Mouse (Mus musculus) intestine, embryonic 14.5 days (tissue): ENCODE measurements at regions not wholly inside any gene's neighbourhood (a gene's known extent, or its start where the extent isn't known, plus 50 kb on each side); places are given as distances from the start of the nearest gene placed in this dataset.

Source experiments
- ATAC-seq: fragments of 200-750 bp; cut with Nextera tagmentation; replicated peaks from 2 replicates; pipeline ENCODE4 v1.8.0; 2017; ENCODE audit warnings: low read depth, moderate number of reproducible peaks, moderate TSS enrichment, moderate library complexity; ENCODE audit not compliant: low FRiP score, low TSS enrichment
- DNase-seq: peaks from one replicate; pipeline ENCODE4 v3.0.0-alpha.2; 2018; ENCODE audit warnings: low spot score
- H3K27ac ChIP-seq: fragments of 300-500 bp; sonication (generic); 2 replicates; pipeline ENCODE4 v1.5.1; 2014; ENCODE audit warnings: low read depth, mild to moderate bottlenecking, control low read depth
- H3K27me3 ChIP-seq: fragments of 300-500 bp; sonication (generic); replicated peaks from 2 replicates; pipeline ENCODE4 v1.6.1; 2014; ENCODE audit warnings: low read length, control low read depth; ENCODE audit not compliant: control insufficient read depth, insufficient read depth
- H3K36me3 ChIP-seq: fragments of 300-500 bp; sonication (generic); 2 replicates; pipeline ENCODE4 v1.6.1; 2014; ENCODE audit warnings: low read length, control low read depth; ENCODE audit not compliant: control insufficient read depth, insufficient read depth
- H3K4me1 ChIP-seq: fragments of 300-500 bp; sonication (generic); replicated peaks from 2 replicates; pipeline ENCODE4 v1.6.1; 2014; ENCODE audit warnings: low read length, control low read depth, mixed read lengths; ENCODE audit not compliant: control insufficient read depth, insufficient read depth
- H3K4me2 ChIP-seq: fragments of 300-500 bp; sonication (generic); 2 replicates; pipeline ENCODE4 v1.6.1; 2014; ENCODE audit warnings: low read length
- H3K4me3 ChIP-seq: fragments of 300-500 bp; sonication (generic); 2 replicates; pipeline ENCODE4 v1.5.1; 2014; ENCODE audit warnings: low read depth, low read length, control low read depth, mixed read lengths
- H3K9ac ChIP-seq: fragments of 300-500 bp; sonication (generic); 2 replicates; pipeline ENCODE4 v1.6.1; 2014; ENCODE audit warnings: mild to moderate bottlenecking, low read length
- H3K9me3 ChIP-seq: fragments of 300-500 bp; sonication (generic); 2 replicates; pipeline ENCODE4 v1.6.1; 2016; ENCODE audit warnings: low read length, control low read depth; ENCODE audit not compliant: control insufficient read depth
- WGBS: fragments of 180-500 bp; shearing (Covaris S2); extraction: QIAGEN DNeasy Blood & Tissue Kit; methylation state at CpG from one replicate; pipeline ENCODE4 v1.1.7; 2014; 5-methylcytosine and 5-hydroxymethylcytosine counted together

- Histone ChIP-seq H3K9me3 (no peaks in the 10 kb centered on the region), H3K27ac (no peak overlapping the region), H3K4me2 (no peak overlapping the region), H3K4me3 (no peak overlapping the region), H3K9ac (no peak overlapping the region), H3K4me1 (no peaks in the 10 kb centered on the region), H3K27me3 (no peaks in the 10 kb centered on the region), H3K36me3 (no peaks in the 10 kb centered on the region)
- ATAC-seq, result no peak
- 90% methylated on average over 4 of the region's 4 CpGs for WGBS
- no peak for DNase-seq
Measured at GRCm38 (mm10) chr9:33930286-33930685, 555.4 kb upstream of the Kirrel3 start.

- Histone ChIP-seq H3K27me3 (no peaks in the 10 kb centered on the region), H3K9ac (no peak overlapping the region), H3K36me3 (no peaks in the 10 kb centered on the region), H3K4me1 (no peaks in the 10 kb centered on the region), H3K4me2 (no peak overlapping the region), H3K9me3 (no peaks in the 10 kb centered on the region), H3K27ac (no peak overlapping the region), H3K4me3 (no peak overlapping the region)
- ATAC-seq, result no peak
- WGBS, result 67% methylated on average over 5 of the region's 5 CpGs
- DNase-seq, result no peak
Measured at GRCm38 (mm10) chr9:33934071-33934470, 551.6 kb upstream of the Kirrel3 start.

GRCm38 (mm10) chr9:33954319-33954718 is 531.4 kb upstream of the Kirrel3 start:
- ATAC-seq (no peak), DNase-seq (no peak)
- Histone ChIP-seq H3K4me1 (no peaks in the 10 kb centered on the region), H3K27me3 (no peaks in the 10 kb centered on the region), H3K27ac (no peak overlapping the region), H3K9ac (no peak overlapping the region), H3K9me3 (no peaks in the 10 kb centered on the region), H3K36me3 (no peaks in the 10 kb centered on the region), H3K4me2 (no peak overlapping the region), H3K4me3 (no peak overlapping the region)
